Mouse (Mus musculus) heart, adult 10 weeks (tissue): ENCODE data around the gene Zp3. TPM values are rescaled to one million over a fixed set of nuclear protein-coding genes. Genes with fewer than 3 reads are reported as not detected.

Experiments
- polyA plus RNA-seq: library from polyadenylated mRNA; stranded (reverse); fragments of 350-450 nt; fragmentation: Illumina TruSeq; extraction: RNeasy Lipid Tissue Mini Kit (QIAGEN cat#74804); gene quantifications from one replicate; pipeline ENCODE4 v1.2.3, GENCODE M21; 2014; ENCODE audit warnings: low read depth, low replicate concordance

Zp3 gene
- polyA plus RNA-seq, result not detected

GRCm38 (mm10) chr5:135979904-135980303 is at the start of gene Zp3:
TSS of gene Zp3 (plus strand) at chr5:135980099.

GRCm38 (mm10) chr5:135934481-135935175 is 45.3 kb upstream of the Zp3 start, which contains the start of gene Ywhag:
TSS of gene Ywhag (minus strand) at chr5:135934616.

DNA sequence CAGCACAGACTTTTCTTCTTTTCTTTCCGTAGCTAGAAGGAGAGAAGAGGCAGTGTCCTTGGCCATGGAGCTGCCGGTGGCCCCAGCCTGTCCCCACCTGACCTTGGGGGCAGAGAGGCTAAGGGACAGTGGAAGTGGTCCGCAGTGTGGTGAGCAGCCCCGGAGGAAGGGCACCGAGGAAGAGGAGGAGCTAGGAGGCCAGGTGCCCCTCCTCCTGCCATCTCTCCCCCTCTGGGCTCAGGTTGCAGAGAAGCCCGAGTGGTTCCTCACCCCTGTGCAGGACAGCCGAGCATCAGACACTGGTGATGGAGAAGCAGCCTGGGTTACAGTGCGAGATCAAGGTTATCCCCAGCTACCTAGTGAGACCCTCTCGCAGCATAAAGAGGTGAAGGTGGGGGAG is 5.5 kb upstream of the Zp3 start, which contains the start of gene Ssc4d:
Gene Ssc4d (minus strand): TSS at position 167 of the 400 bp plus-strand sequence.

GRCm38 (mm10) chr5:135994725-135995687 is 15.1 kb downstream of the Zp3 start, which contains the start of gene Dtx2:
TSS of gene Dtx2 (plus strand) at chr5:135994800.

Other genes starting within 250 kb of the Zp3 start
- gene Tmem120a, start 235.7 kb upstream of the Zp3 start, polyA plus RNA-seq, result 18.0 TPM
- gene Styxl1, start 201.7 kb upstream of the Zp3 start, polyA plus RNA-seq, result not detected
- gene Mdh2, start 201.6 kb upstream of the Zp3 start, polyA plus RNA-seq, result 1,891 TPM
- not detected for gene Srrm3, start 173.2 kb upstream of the Zp3 start, polyA plus RNA-seq
- gene Hspb1, start 92.2 kb upstream of the Zp3 start, polyA plus RNA-seq, result 407 TPM
- gene Ywhag, start 45.5 kb upstream of the Zp3 start, polyA plus RNA-seq, result 147 TPM
- gene Ssc4d, start 5.6 kb upstream of the Zp3 start, polyA plus RNA-seq, result 1.9 TPM
- 6.9 TPM for gene Dtx2, start 14.7 kb downstream of the Zp3 start, polyA plus RNA-seq
- gene Upk3b, start 58.4 kb downstream of the Zp3 start, polyA plus RNA-seq, result 20.8 TPM
- not detected for gene Upk3bl, start 74.4 kb downstream of the Zp3 start, polyA plus RNA-seq
- 5.2 TPM for gene Rasa4, start 103.8 kb downstream of the Zp3 start, polyA plus RNA-seq
- gene Polr2j, start 136.5 kb downstream of the Zp3 start, polyA plus RNA-seq, result 85.2 TPM
- gene Lrwd1, start 156.0 kb downstream of the Zp3 start, polyA plus RNA-seq, result 8.7 TPM
- 5.4 TPM for gene Alkbh4, start 156.0 kb downstream of the Zp3 start, polyA plus RNA-seq
- gene Orai2, start 190.6 kb downstream of the Zp3 start, polyA plus RNA-seq, result 1.3 TPM
- gene Prkrip1, start 218.9 kb downstream of the Zp3 start, polyA plus RNA-seq, result 19.7 TPM